Mouse (Mus musculus) midbrain, embryonic 16.5 days (tissue): ENCODE measurements at regions not wholly inside any gene's neighbourhood (a gene's known extent, or its start where the extent isn't known, plus 50 kb on each side); places are given as distances from the start of the nearest gene placed in this dataset.

Experiments
- ATAC-seq: fragments of 200-750 bp; cut with Nextera tagmentation; 2 replicates; pipeline ENCODE4 v1.8.0; 2017; ENCODE audit warnings: moderate TSS enrichment
- H3K27ac ChIP-seq: fragments of 300-500 bp; sonication (generic); 2 replicates; pipeline ENCODE4 v1.5.1; 2014; ENCODE audit warnings: mild to moderate bottlenecking, low read length, mixed read lengths
- H3K27me3 ChIP-seq: fragments of 300-500 bp; sonication (generic); 2 replicates; pipeline ENCODE4 v1.6.1; 2014; ENCODE audit warnings: low read depth, low read length, mixed read lengths; ENCODE audit not compliant: control insufficient read depth, insufficient read depth
- H3K36me3 ChIP-seq: fragments of 300-500 bp; sonication (generic); 2 replicates; pipeline ENCODE4 v1.6.1; 2014; ENCODE audit warnings: mild to moderate bottlenecking, low read length, moderate library complexity, mixed read lengths; ENCODE audit not compliant: control insufficient read depth, insufficient read depth
- H3K4me1 ChIP-seq: fragments of 300-500 bp; sonication (generic); 2 replicates; pipeline ENCODE4 v1.6.1; 2014; ENCODE audit warnings: mild to moderate bottlenecking, low read length, mixed read lengths; ENCODE audit not compliant: control insufficient read depth, insufficient read depth
- H3K4me2 ChIP-seq: fragments of 300-500 bp; sonication (generic); 2 replicates; pipeline ENCODE4 v1.6.1; 2014; ENCODE audit warnings: mild to moderate bottlenecking, low read length, mixed read lengths
- H3K4me3 ChIP-seq: fragments of 300-500 bp; sonication (generic); 2 replicates; pipeline ENCODE4 v1.5.1; 2014; ENCODE audit warnings: low read depth, mild to moderate bottlenecking, low read length, moderate library complexity, mixed read lengths
- H3K9ac ChIP-seq: fragments of 300-500 bp; sonication (generic); 2 replicates; pipeline ENCODE4 v1.6.1; 2014; ENCODE audit warnings: low read depth, low read length, mixed read lengths
- H3K9me3 ChIP-seq: fragments of 300-500 bp; sonication (generic); replicated peaks from 2 replicates; pipeline ENCODE4 v1.6.1; 2014; ENCODE audit warnings: mild to moderate bottlenecking, low read length, mixed read lengths; ENCODE audit not compliant: control insufficient read depth, poor library complexity, severe bottlenecking
- WGBS: fragments of 180-500 bp; shearing (Covaris S2); extraction: QIAGEN DNeasy Blood & Tissue Kit; methylation state at CpG from one replicate; pipeline ENCODE4 v1.1.7; 2014; 5-methylcytosine and 5-hydroxymethylcytosine counted together

DNA sequence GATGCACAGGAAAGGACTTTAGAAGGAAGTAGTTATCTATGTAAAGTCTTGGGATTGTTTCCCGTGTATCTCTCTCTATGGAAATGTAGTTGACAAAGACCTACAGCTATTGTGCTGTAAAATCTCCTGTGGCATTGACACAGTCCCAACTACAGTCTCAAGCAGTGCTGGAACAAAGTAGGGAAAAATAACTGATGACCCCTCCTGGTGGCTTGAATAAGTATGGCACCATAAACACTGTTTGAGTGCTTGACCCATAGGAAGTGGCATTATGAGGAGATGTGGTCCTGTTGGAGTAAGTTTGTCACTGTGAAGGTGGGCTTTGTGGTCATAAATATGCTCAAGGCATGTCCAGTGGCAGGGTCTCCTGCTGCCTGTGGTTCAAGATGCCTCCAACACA, 928.4 kb upstream of the Mms22l start:
- Histone ChIP-seq H3K4me3 (no peak overlapping the region), H3K27me3 (no peaks in the 10 kb centered on the region), H3K4me1 (no peaks in the 10 kb centered on the region), H3K9ac (no peak overlapping the region), H3K27ac (no peak overlapping the region), H3K9me3 (no peaks in the 10 kb centered on the region; the same call in 1 of the 2 replicates), H3K4me2 (no peak overlapping the region), H3K36me3 (no peaks in the 10 kb centered on the region)
- ATAC-seq, result no peak
- WGBS, result 39% methylated on average over 1 of the region's 1 CpGs

GRCm38 (mm10) chr4:23573013-23573412, 923.2 kb upstream of the Mms22l start:
- Histone ChIP-seq H3K9ac (no peak overlapping the region), H3K9me3 (no peaks in the 10 kb centered on the region), H3K27ac (no peak overlapping the region), H3K27me3 (no peaks in the 10 kb centered on the region), H3K4me1 (no peaks in the 10 kb centered on the region), H3K4me2 (no peak overlapping the region), H3K36me3 (no peaks in the 10 kb centered on the region), H3K4me3 (no peak overlapping the region)
- no peak for ATAC-seq

DNA sequence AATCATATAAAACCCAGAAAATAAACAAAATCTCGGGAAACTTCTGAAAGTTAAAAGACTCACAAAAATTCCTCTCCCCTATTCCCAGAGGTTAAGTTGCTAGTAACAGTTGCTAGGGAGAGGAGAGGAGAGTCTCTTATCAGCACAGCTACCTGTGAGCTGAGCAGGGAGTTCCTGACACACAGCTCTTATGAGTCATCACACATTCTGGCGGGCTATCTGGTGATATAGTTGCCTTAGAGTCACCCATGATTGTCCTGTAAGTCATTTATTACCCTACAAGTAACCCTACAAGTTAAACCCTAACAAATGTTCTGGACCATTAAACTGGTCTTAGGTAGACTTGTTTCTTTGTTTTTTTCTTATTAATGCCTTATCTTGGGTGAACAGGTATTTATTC, 908.8 kb upstream of the Mms22l start:
- H3K4me1 ChIP-seq, result no peaks in the 10 kb centered on the region
- no peak overlapping the region for H3K4me2 ChIP-seq
- H3K9me3 ChIP-seq, result no peaks in the 10 kb centered on the region
- H3K27ac ChIP-seq, result no peak overlapping the region
- no peak for ATAC-seq
- H3K9ac ChIP-seq, result no peak overlapping the region
- H3K4me3 ChIP-seq, result no peak overlapping the region
- 70% methylated on average over 2 of the region's 2 CpGs for WGBS
- H3K27me3 ChIP-seq, result no peaks in the 10 kb centered on the region
- H3K36me3 ChIP-seq, result no peaks in the 10 kb centered on the region

DNA sequence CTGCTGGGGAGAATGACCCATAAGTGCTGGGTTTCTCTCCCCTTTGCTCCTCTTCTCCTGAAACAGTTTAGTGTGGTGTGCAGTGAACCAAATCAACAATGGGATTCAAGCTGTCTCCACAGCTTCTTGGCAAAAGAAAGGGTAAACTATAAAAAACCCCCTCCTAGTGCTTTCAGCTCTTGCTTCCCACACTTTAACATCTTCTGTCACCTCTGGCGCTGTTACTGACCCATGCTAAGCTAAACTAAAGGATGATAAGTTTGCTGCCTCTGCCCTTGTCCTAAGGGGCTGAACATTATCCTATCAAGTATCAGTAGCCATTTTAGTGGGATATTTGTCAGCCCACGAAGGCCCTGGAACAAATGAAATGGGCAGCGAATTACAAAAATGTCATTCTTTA, 905.4 kb upstream of the Mms22l start:
- Histone ChIP-seq H3K27me3 (no peaks in the 10 kb centered on the region), H3K27ac (no peak overlapping the region), H3K9ac (no peak overlapping the region), H3K4me2 (no peak overlapping the region), H3K9me3 (no peaks in the 10 kb centered on the region), H3K4me3 (no peak overlapping the region), H3K4me1 (no peaks in the 10 kb centered on the region), H3K36me3 (no peaks in the 10 kb centered on the region)
- no peak for ATAC-seq
- WGBS, result 25% methylated on average over 3 of the region's 3 CpGs

DNA sequence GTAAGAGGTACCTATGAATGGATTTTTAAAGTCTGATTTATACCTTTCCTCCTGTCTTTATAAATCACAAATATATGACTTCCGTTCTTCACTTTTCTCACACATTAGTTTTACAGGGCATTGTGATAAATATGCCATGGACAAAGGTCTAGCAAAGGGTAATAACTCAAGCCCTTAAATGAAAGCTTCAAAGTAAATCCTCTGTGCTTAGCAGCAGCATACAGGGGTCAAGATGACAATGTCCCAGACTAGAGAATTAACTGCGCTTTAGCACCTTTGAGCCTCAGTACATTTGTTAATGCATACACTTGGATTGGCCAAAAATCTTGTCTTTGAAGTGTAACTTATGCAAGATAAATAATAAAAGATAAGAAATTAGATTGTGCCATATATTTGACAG, 904.7 kb upstream of the Mms22l start:
- H3K9me3 ChIP-seq, result no peaks in the 10 kb centered on the region
- H3K36me3 ChIP-seq, result no peaks in the 10 kb centered on the region
- no peak overlapping the region for H3K27ac ChIP-seq
- ATAC-seq, result no peak
- no peak overlapping the region for H3K4me2 ChIP-seq
- WGBS, result 65% methylated on average over 2 of the region's 2 CpGs
- H3K27me3 ChIP-seq, result no peaks in the 10 kb centered on the region
- H3K4me3 ChIP-seq, result no peak overlapping the region
- no peak overlapping the region for H3K9ac ChIP-seq
- H3K4me1 ChIP-seq, result no peaks in the 10 kb centered on the region

DNA sequence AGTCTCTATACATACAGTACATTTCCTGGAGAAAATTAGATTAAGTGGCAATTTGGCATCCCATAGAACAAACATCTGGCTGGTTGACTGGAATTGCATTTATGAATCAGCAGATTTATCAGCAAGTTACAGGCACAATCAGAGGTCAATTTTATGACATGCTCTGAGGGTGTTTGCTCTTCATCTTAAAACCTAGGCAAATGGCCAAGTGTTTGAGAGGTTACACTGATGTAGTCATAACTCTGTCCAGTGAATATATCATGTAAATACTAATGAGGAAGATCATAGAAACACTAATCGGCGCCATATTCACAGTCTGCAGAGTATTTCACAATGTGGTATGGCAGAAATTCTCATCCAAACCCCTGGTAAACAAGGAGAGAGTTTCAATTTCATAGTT, 896.2 kb upstream of the Mms22l start:
- Histone ChIP-seq H3K9me3 (no peaks in the 10 kb centered on the region), H3K36me3 (no peaks in the 10 kb centered on the region), H3K4me2 (no peak overlapping the region), H3K4me3 (no peak overlapping the region), H3K4me1 (peaks cover 16% of the 10 kb centered on the region), H3K9ac (no peak overlapping the region), H3K27ac (no peak overlapping the region), H3K27me3 (no peaks in the 10 kb centered on the region)
- WGBS, result 91% methylated on average over 2 of the region's 2 CpGs
- no peak for ATAC-seq

- peak overlapping the region; percentile 51 for H3K9ac ChIP-seq
- H3K4me3 ChIP-seq, result peak overlapping the region; percentile 26
- H3K27ac ChIP-seq, result peak overlapping the region; percentile 75
- WGBS, result 4% methylated on average over 13 of the region's 13 CpGs
- H3K4me2 ChIP-seq, result peak overlapping the region; percentile 47
- H3K36me3 ChIP-seq, result no peaks in the 10 kb centered on the region
- peak; percentile 91 for ATAC-seq
- H3K9me3 ChIP-seq, result no peaks in the 10 kb centered on the region
- peaks cover 16% of the 10 kb centered on the region for H3K4me1 ChIP-seq
- no peaks in the 10 kb centered on the region for H3K27me3 ChIP-seq
Observed at GRCm38 (mm10) chr4:23601426-23602293, 894.6 kb upstream of the Mms22l start.

GRCm38 (mm10) chr4:23602294-23602932, 893.8 kb upstream of the Mms22l start:
- ATAC-seq, result peak; percentile 86
- Histone ChIP-seq H3K4me2 (peak overlapping the region; percentile 47), H3K27ac (peak overlapping the region; percentile 75), H3K36me3 (no peaks in the 10 kb centered on the region), H3K4me3 (peak overlapping the region; percentile 26), H3K4me1 (peaks cover 16% of the 10 kb centered on the region), H3K27me3 (no peaks in the 10 kb centered on the region), H3K9me3 (no peaks in the 10 kb centered on the region), H3K9ac (peak overlapping the region; percentile 41; the same call in 1 of the 2 replicates)
- WGBS, result 4% methylated on average over 9 of the region's 9 CpGs

DNA sequence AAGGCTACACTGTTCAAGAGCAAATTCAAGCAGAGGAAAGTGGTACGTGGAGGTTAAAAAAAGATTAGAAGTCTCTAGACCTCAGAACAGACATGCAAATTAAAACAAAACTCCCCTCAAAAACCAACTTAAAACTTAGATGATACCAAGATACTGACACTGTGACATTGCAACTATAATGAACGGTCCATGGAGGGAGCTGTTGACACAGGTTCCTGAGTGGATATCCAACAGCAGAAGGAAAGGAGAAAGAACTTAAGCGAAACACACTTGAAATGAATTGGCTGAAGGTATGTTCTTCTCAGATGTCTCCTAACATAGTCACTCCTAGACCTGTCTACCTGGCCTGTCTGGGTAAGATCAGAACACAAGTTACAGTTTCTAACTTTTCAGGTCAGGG, 888.9 kb upstream of the Mms22l start:
- no peak for ATAC-seq
- Histone ChIP-seq H3K27me3 (no peaks in the 10 kb centered on the region), H3K4me3 (no peak overlapping the region), H3K4me2 (no peak overlapping the region), H3K27ac (no peak overlapping the region), H3K9ac (no peak overlapping the region), H3K36me3 (no peaks in the 10 kb centered on the region), H3K9me3 (no peaks in the 10 kb centered on the region), H3K4me1 (peaks cover 5% of the 10 kb centered on the region)
- 55% methylated on average over 3 of the region's 3 CpGs for WGBS
